Mouse (Mus musculus): ENCODE data around the gene Sys1. TPM values are rescaled to one million over a fixed set of nuclear protein-coding genes. Genes with fewer than 3 reads are reported as not detected.

Gene Sys1
- polyA plus RNA-seq, 1 experiment from 2014 or later = 48.6 TPM

DNA sequence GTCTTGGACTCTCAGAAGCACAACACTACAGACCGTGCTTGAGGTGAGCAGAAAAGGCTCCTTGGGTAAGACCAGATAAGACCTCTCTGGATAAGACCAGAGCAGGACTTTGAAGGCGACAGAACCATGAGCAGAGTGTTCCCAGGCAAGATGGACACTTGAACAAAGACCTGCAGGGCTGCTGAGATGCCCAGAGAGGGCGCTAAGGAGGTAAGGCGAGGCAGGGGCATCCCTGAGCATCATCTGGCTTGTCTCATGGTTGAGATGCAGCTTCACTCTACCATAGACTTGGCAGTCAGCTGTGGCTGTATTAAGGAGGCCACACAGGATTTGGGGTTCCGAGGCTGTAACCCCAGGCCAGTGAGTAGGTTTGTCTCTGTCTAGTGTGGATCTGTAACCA lies 42.6 kb downstream of the Sys1 start:
- TF ChIP-seq EP300 (optimal IDR thresholded peaks at IDR 0.05) (no peak), CTCF (IDR thresholded peaks at IDR 0.05; ENCODE audit: low read depth) (peak; percentile 38)
- WGBS = 77% methylated on average over 5 of the region's 5 CpGs
- DNase-seq (ENCODE audit: low spot score) = no peak
- ATAC-seq (ENCODE audit: low FRiP score, low TSS enrichment) = no peak
- Histone ChIP-seq H3K4me2 (replicated peaks; ENCODE audit: low read depth) (no peak overlapping the region), H3K9me3 (ENCODE audit: control insufficient read depth, low read length) (no peaks in the 10 kb centered on the region), H3K36me3 (ENCODE audit: control insufficient read depth, insufficient read depth, low read length) (peaks cover 16% of the 10 kb centered on the region), H3K9ac (ENCODE audit: low read length) (no peak overlapping the region), H3K4me1 (replicated peaks; ENCODE audit: control insufficient read depth, insufficient read depth) (peaks cover 5% of the 10 kb centered on the region; the same call in 1 of the 2 replicates), H3K27ac (replicated peaks) (no peak overlapping the region), H3K27me3 (ENCODE audit: control insufficient read depth, insufficient read depth, low read length) (no peaks in the 10 kb centered on the region), H3K4me3 (ENCODE audit: low read depth, low read length) (no peak overlapping the region)

DNA sequence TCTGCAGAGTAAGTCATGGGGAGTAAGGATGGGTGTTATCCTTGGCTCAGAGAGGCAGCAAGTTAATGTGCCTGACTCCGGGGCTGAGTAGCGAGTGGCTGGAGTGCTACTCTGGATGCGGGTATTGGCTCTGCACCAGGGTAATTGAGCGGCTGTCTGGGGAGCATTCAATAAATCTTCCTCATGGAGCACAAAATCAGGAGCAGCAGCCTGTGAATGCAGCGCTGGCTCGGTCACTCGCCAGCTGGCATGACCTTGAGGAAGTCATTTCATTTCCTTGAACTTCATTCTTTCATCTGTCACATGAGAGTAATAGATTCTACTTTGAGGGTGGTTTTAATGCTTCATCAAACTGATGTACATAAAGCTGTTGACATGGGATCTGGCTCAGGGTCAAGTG lies 43.7 kb downstream of the Sys1 start:
- peaks cover 5% of the 10 kb centered on the region; the same call in 1 of the 2 replicates for H3K4me1 ChIP-seq (replicated peaks; ENCODE audit: control insufficient read depth, insufficient read depth)
- no peak for ATAC-seq (ENCODE audit: low FRiP score, low TSS enrichment)
- WGBS = 84% methylated on average over 7 of the region's 7 CpGs
- no peak for TF ChIP-seq EP300 (optimal IDR thresholded peaks at IDR 0.05)
- no peak for DNase-seq (ENCODE audit: low spot score)
- no peak overlapping the region for H3K4me3 ChIP-seq (ENCODE audit: low read depth, low read length)
- H3K9ac ChIP-seq (ENCODE audit: low read length) = no peak overlapping the region
- no peak overlapping the region for H3K27ac ChIP-seq (replicated peaks)
- no peak overlapping the region for H3K4me2 ChIP-seq (replicated peaks; ENCODE audit: low read depth)
- peaks cover 19% of the 10 kb centered on the region for H3K36me3 ChIP-seq (ENCODE audit: control insufficient read depth, insufficient read depth, low read length)
- H3K9me3 ChIP-seq (ENCODE audit: control insufficient read depth, low read length) = 0 out of 2 replicates have a peak, but pooled peaks cover 2% of the 10 kb centered on the region
- H3K27me3 ChIP-seq (ENCODE audit: control insufficient read depth, insufficient read depth, low read length) = no peaks in the 10 kb centered on the region

DNA sequence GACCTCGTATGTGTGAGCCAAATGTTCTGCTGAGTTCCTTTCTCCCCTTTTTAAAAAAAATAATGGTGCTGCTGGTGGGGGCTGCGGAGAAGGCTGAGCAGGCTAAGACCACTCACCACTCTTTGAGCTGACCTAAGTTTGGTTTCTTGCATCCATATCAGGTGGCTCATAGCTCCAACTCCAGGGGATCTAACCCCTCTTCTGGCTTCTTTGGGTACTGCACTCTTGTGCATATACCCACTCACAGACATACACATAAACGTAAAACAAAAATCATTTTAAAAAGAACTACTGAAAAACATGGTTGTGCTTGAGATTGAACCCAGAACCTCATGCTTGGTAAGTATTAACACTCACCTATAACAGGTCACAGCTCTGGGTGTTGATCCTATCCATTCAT lies 48.2 kb downstream of the Sys1 start:
- DNase-seq (ENCODE audit: low spot score) (no peak), ATAC-seq (ENCODE audit: low FRiP score, low TSS enrichment) (no peak)
- Histone ChIP-seq H3K4me1 (replicated peaks; ENCODE audit: control insufficient read depth, insufficient read depth) (no peaks in the 10 kb centered on the region), H3K4me3 (ENCODE audit: low read depth, low read length) (no peak overlapping the region), H3K9ac (ENCODE audit: low read length) (no peak overlapping the region), H3K27ac (replicated peaks) (no peak overlapping the region), H3K36me3 (ENCODE audit: control insufficient read depth, insufficient read depth, low read length) (peaks cover 19% of the 10 kb centered on the region), H3K27me3 (ENCODE audit: control insufficient read depth, insufficient read depth, low read length) (no peaks in the 10 kb centered on the region), H3K4me2 (replicated peaks; ENCODE audit: low read depth) (no peak overlapping the region), H3K9me3 (ENCODE audit: control insufficient read depth, low read length) (0 out of 2 replicates have a peak, but pooled peaks cover 2% of the 10 kb centered on the region)
- 99% methylated on average over 3 of the region's 3 CpGs for WGBS
- TF ChIP-seq EP300 (optimal IDR thresholded peaks at IDR 0.05) (no peak), CTCF (IDR thresholded peaks at IDR 0.05; ENCODE audit: low read depth) (peak; percentile 26)

DNA sequence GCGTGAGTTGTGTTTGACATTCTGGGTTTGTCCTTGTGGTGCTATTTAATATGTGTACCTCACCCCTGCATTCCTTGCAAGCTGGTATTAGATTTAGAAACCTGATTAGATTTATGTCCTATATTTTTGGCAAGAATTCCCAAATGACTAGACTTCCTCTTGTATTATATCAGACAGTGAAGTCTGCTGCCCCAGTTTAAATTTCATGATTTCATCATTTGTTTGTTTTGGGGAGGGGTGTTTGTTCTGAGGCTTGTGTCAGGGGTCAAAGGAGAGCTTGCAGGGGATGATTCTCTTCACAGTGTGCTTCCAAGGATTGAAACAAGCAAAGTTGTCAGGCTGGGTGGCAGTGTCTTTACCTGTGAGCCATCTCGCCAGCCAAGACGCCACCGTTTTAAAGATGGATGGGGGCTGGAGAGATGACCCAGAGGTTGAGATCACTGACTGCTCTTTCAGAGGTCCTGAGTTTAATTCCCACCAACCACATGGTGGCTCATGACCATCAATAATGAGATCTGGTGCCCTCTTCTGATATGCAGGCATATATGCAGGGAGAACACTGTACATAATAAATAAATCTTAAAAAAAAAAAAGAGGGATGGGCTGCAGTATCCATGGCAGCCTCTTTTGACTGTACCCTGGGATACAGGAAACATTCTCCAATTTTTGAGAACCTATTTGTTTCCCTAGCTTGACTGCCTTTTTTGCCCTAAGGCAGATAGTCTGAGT lies 49.0 kb downstream of the Sys1 start:
- 70% methylated on average over 4 of the region's 4 CpGs for WGBS
- H3K27me3 ChIP-seq (ENCODE audit: control insufficient read depth, insufficient read depth, low read length) = no peaks in the 10 kb centered on the region
- H3K36me3 ChIP-seq (ENCODE audit: control insufficient read depth, insufficient read depth, low read length) = peaks cover 19% of the 10 kb centered on the region
- H3K9ac ChIP-seq (ENCODE audit: low read length) = no peak overlapping the region
- no peak for ATAC-seq (ENCODE audit: low FRiP score, low TSS enrichment)
- H3K4me1 ChIP-seq (replicated peaks; ENCODE audit: control insufficient read depth, insufficient read depth) = no peaks in the 10 kb centered on the region
- no peak for TF ChIP-seq EP300 (optimal IDR thresholded peaks at IDR 0.05)
- peak; percentile 32 for TF ChIP-seq CTCF (IDR thresholded peaks at IDR 0.05; ENCODE audit: low read depth)
- no peak overlapping the region for H3K4me2 ChIP-seq (replicated peaks; ENCODE audit: low read depth)
- 0 out of 2 replicates have a peak, but pooled peaks cover 2% of the 10 kb centered on the region for H3K9me3 ChIP-seq (ENCODE audit: control insufficient read depth, low read length)
- H3K27ac ChIP-seq (replicated peaks) = no peak overlapping the region
- H3K4me3 ChIP-seq (ENCODE audit: low read depth, low read length) = no peak overlapping the region
- no peak for DNase-seq (ENCODE audit: low spot score)

DNA sequence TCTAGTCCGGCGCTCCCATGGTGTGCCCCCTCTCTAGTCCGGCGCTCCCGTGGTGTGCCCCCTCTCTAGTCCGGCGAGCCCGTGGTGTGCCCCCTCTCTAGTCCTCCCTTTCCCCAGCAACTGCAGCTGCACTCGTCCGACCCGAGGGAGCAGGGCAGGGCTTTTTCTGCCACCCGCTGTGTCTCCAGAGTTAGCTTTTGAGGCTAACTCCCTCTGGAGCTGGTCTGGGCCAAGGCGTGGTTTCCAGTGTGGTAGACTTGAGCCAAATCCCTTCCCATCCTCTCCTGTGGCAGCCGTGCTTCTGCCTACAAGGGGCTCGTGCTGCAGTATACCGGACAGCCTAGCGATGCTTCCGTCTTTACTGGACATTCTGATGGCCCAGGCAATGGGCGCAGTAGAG lies 51.0 kb downstream of the Sys1 start:
- no peak for ATAC-seq (ENCODE audit: low FRiP score, low TSS enrichment)
- TF ChIP-seq CTCF (IDR thresholded peaks at IDR 0.05; ENCODE audit: low read depth) (no peak), EP300 (optimal IDR thresholded peaks at IDR 0.05) (no peak)
- 90% methylated on average over 19 of the region's 19 CpGs for WGBS

DNA sequence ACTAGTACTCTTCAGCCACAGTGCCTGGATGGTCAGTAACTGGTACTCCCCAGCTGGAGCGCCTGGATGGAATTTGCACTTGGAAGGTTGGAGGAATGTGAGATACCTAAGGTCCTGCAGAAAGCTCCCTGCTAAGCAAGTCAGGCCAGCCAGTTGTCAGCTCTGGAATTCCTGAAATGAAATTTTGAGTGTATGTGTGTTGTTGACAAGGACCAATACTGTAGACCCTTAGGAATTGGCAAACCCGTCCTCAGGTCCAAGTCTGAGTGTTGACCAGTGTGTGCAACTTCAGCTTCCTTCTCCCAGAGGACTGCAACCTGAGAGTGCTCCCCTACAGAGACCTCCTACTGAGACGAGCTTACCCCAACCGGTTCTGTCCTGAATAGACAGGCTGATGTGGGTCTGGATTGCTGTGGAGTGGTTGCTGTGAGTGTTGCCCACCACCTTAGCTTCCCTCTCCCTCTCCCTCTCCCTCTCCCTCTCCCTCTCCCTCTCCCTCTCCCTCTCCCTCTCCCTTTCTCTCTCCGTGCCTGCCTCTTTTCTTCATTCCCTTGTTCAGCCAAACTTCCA lies 53.9 kb downstream of the Sys1 start:
- DNase-seq (ENCODE audit: low spot score) (no peak), ATAC-seq (ENCODE audit: low FRiP score, low TSS enrichment) (no peak)
- Histone ChIP-seq H3K9me3 (ENCODE audit: control insufficient read depth, low read length) (no peaks in the 10 kb centered on the region), H3K4me3 (ENCODE audit: low read depth, low read length) (no peak overlapping the region), H3K4me2 (replicated peaks; ENCODE audit: low read depth) (no peak overlapping the region), H3K9ac (ENCODE audit: low read length) (no peak overlapping the region), H3K27ac (replicated peaks) (no peak overlapping the region), H3K4me1 (replicated peaks; ENCODE audit: control insufficient read depth, insufficient read depth) (peaks cover 3% of the 10 kb centered on the region; the same call in 1 of the 2 replicates), H3K36me3 (ENCODE audit: control insufficient read depth, insufficient read depth, low read length) (0 out of 2 replicates have a peak, but pooled peaks cover 2% of the 10 kb centered on the region), H3K27me3 (ENCODE audit: control insufficient read depth, insufficient read depth, low read length) (no peaks in the 10 kb centered on the region)
- 37% methylated on average over 5 of the region's 5 CpGs for WGBS
- no peak for TF ChIP-seq CTCF (IDR thresholded peaks at IDR 0.05; ENCODE audit: low read depth)
- TF ChIP-seq EP300 (optimal IDR thresholded peaks at IDR 0.05) = no peak

More for the DNA sequence above, 51.0 kb downstream of the Sys1 start:
- Histone ChIP-seq H3K4me3 (ENCODE audit: low read depth, low read length) (no peak overlapping the region), H3K9me3 (ENCODE audit: control insufficient read depth, low read length) (0 out of 2 replicates have a peak, but pooled peaks cover 2% of the 10 kb centered on the region), H3K4me1 (replicated peaks; ENCODE audit: control insufficient read depth, insufficient read depth) (no peaks in the 10 kb centered on the region; the same call in 1 of the 2 replicates), H3K9ac (ENCODE audit: low read length) (no peak overlapping the region), H3K36me3 (ENCODE audit: control insufficient read depth, insufficient read depth, low read length) (peaks cover 12% of the 10 kb centered on the region), H3K4me2 (replicated peaks; ENCODE audit: low read depth) (no peak overlapping the region), H3K27ac (replicated peaks) (no peak overlapping the region), H3K27me3 (ENCODE audit: control insufficient read depth, insufficient read depth, low read length) (no peaks in the 10 kb centered on the region)
- DNase-seq (ENCODE audit: low spot score) = no peak
